Mouse (Mus musculus): ENCODE data around the gene Ipo11.

GRCm38 (mm10) chr13:106768807-106769206, 168.0 kb downstream of the Ipo11 start:
- TF ChIP-seq CTCF (IDR thresholded peaks at IDR 0.05; ENCODE audit: low read depth) (no peak), EP300 (IDR thresholded peaks at IDR 0.05; ENCODE audit: low read depth) (no peak)
